7 mouse cellular contexts compared by ENCODE assay signal in genomic region chr19:45045651-45046050, GRCm38 (mm10). TPM values are rescaled to one million over a fixed set of nuclear protein-coding genes. Genes with fewer than 3 reads are reported as not detected.
DNase-seq lines count a peak whose midpoint lies in the region; ATAC-seq and TF ChIP-seq lines count a peak whose summit lies in the region.

Pdzd7 (minus strand) TSS chr19:45045717.

- H3K27ac ChIP-seq in lung, postnatal 0 days (ENCODE audit: low read length), result peak within 1 kb of the TSS; percentile 99; the same call in 1 of the 2 replicates
- peak within 1 kb of the TSS; percentile 97; the same call in 1 of the 2 replicates for H3K27ac ChIP-seq in forebrain, embryonic 15.5 days (replicated peaks)
- H3K27ac ChIP-seq in limb, embryonic 14.5 days (replicated peaks; ENCODE audit: low read depth, low read length), result no peak within 1 kb of the TSS
- H3K27ac ChIP-seq in stomach, embryonic 15.5 days, result 0 out of 2 replicates have a peak within 1 kb of the TSS, but pooled peaks have one; percentile 95

- no peak for ATAC-seq in lung, postnatal 0 days
- ATAC-seq in forebrain, embryonic 15.5 days (replicated peaks), result no peak
- ATAC-seq in limb, embryonic 14.5 days (ENCODE audit: low FRiP score, low read depth), result no peak
- ATAC-seq in stomach, embryonic 15.5 days (ENCODE audit: insufficient read depth, low FRiP score, low read depth), result no peak

- 0 out of 2 replicates have a peak within 1 kb of the TSS, but pooled peaks have one; percentile 0 for H3K9ac ChIP-seq in lung, postnatal 0 days (replicated peaks; ENCODE audit: low read depth)
- peak within 1 kb of the TSS; percentile 67 for H3K9ac ChIP-seq in forebrain, embryonic 15.5 days (replicated peaks)
- peak within 1 kb of the TSS; percentile 59 for H3K9ac ChIP-seq in limb, embryonic 14.5 days (ENCODE audit: low read depth, low read length, severe bottlenecking)
- H3K9ac ChIP-seq in stomach, embryonic 15.5 days, result no peak within 1 kb of the TSS

- no peak for TF ChIP-seq CTCF in lung, postnatal 0 days (IDR thresholded peaks at IDR 0.05)

- H3K36me3 ChIP-seq in lung, postnatal 0 days (ENCODE audit: insufficient read depth, low read length), result 0 out of 2 replicates have a peak, but pooled peaks cover 6% of the 10 kb centered on the region
- H3K36me3 ChIP-seq in forebrain, embryonic 15.5 days, result peaks cover 5% of the 10 kb centered on the region
- 0 out of 2 replicates have a peak, but pooled peaks cover 2% of the 10 kb centered on the region for H3K36me3 ChIP-seq in limb, embryonic 14.5 days (ENCODE audit: control insufficient read depth, insufficient read depth, low read length)
- no peaks in the 10 kb centered on the region for H3K36me3 ChIP-seq in stomach, embryonic 15.5 days

- H3K4me3 ChIP-seq in lung, postnatal 0 days (ENCODE audit: low read depth, low read length), result peak within 1 kb of the TSS; percentile 57
- H3K4me3 ChIP-seq in forebrain, embryonic 15.5 days, result peak within 1 kb of the TSS; percentile 59
- H3K4me3 ChIP-seq in limb, embryonic 14.5 days (replicated peaks; ENCODE audit: low read length), result peak within 1 kb of the TSS; percentile 49
- peak within 1 kb of the TSS; percentile 54 for H3K4me3 ChIP-seq in stomach, embryonic 15.5 days (replicated peaks)

- H3K4me1 ChIP-seq in lung, postnatal 0 days (ENCODE audit: insufficient read depth, low read depth, low read length), result peaks cover 7% of the 10 kb centered on the region
- peaks cover 37% of the 10 kb centered on the region for H3K4me1 ChIP-seq in forebrain, embryonic 15.5 days
- peaks cover 25% of the 10 kb centered on the region for H3K4me1 ChIP-seq in limb, embryonic 14.5 days (ENCODE audit: control insufficient read depth, insufficient read depth, low read length)
- H3K4me1 ChIP-seq in stomach, embryonic 15.5 days, result peaks cover 30% of the 10 kb centered on the region

- no peaks in the 10 kb centered on the region for H3K9me3 ChIP-seq in lung, postnatal 0 days (ENCODE audit: low read length)
- H3K9me3 ChIP-seq in forebrain, embryonic 15.5 days, result no peaks in the 10 kb centered on the region
- H3K9me3 ChIP-seq in limb, embryonic 14.5 days (ENCODE audit: control insufficient read depth, low read length), result no peaks in the 10 kb centered on the region
- no peaks in the 10 kb centered on the region for H3K9me3 ChIP-seq in stomach, embryonic 15.5 days

- no peak for TF ChIP-seq POLR2A in limb, embryonic 14.5 days (IDR thresholded peaks at IDR 0.05; ENCODE audit: borderline replicate concordance, extremely low read depth, insufficient read depth, insufficient read length)

- H3K4me2 ChIP-seq in lung, postnatal 0 days (replicated peaks; ENCODE audit: low read depth, low read length), result peak within 1 kb of the TSS; percentile 67
- H3K4me2 ChIP-seq in forebrain, embryonic 15.5 days (replicated peaks), result peak within 1 kb of the TSS; percentile 64
- peak within 1 kb of the TSS; percentile 87 for H3K4me2 ChIP-seq in limb, embryonic 14.5 days (replicated peaks; ENCODE audit: low read depth, low read length, severe bottlenecking)
- H3K4me2 ChIP-seq in stomach, embryonic 15.5 days, result peak within 1 kb of the TSS; percentile 92

- TF ChIP-seq EP300 in lung, postnatal 0 days (IDR thresholded peaks at IDR 0.05), result no peak

- WGBS in lung, postnatal 0 days, result 78% methylated on average over 5 of the region's 5 CpGs
- 79% methylated on average over 5 of the region's 5 CpGs for WGBS in forebrain, embryonic 15.5 days
- WGBS in limb, embryonic 14.5 days, result 80% methylated on average over 5 of the region's 5 CpGs
- 77% methylated on average over 5 of the region's 5 CpGs for WGBS in stomach, embryonic 15.5 days

- no peak for DNase-seq in lung, postnatal 0 days (ENCODE audit: low spot score)
- no peak for DNase-seq in lung, postnatal 25 days (ENCODE audit: low spot score)
- no peak for DNase-seq in limb, embryonic 14.5 days (ENCODE audit: low spot score)
- DNase-seq in cerebellum, adult 11 months, result no peak
- no peak for DNase-seq in gastrocnemius, adult 8-10 months (ENCODE audit: low spot score in 2 of 2)

- peaks cover 17% of the 10 kb centered on the region; the same call in 1 of the 2 replicates for H3K27me3 ChIP-seq in lung, postnatal 0 days (replicated peaks; ENCODE audit: insufficient read depth, low read length)
- peaks cover 8% of the 10 kb centered on the region for H3K27me3 ChIP-seq in forebrain, embryonic 15.5 days
- H3K27me3 ChIP-seq in limb, embryonic 14.5 days (ENCODE audit: control insufficient read depth, insufficient read depth, low read length), result peaks cover 20% of the 10 kb centered on the region
- H3K27me3 ChIP-seq in stomach, embryonic 15.5 days (replicated peaks), result peaks cover 18% of the 10 kb centered on the region

RNA-seq across cellular contexts. Expression of gene Pdzd7, which starts in this region (rescaled TPM):
- polyA plus RNA-seq in lung, postnatal 0 days (2015; fragmentation: Nextera tagmentation; extraction: Ambion mirVana), result 0.12 and 0.13 TPM in 2 replicates
- polyA plus RNA-seq in forebrain, embryonic 15.5 days (2015; fragmentation: Nextera tagmentation; extraction: Ambion mirVana), result 1.7 and 2.2 TPM in 2 replicates
- 0.85 and 0.99 TPM in 2 replicates for polyA plus RNA-seq in limb, embryonic 14.5 days (2012; rRNA removed)
- polyA plus RNA-seq in limb, embryonic 14.5 days (2014; fragmentation: Nextera tagmentation; extraction: Ambion mirVana), result 0.26 and 0.47 TPM in 2 replicates
- polyA plus RNA-seq in stomach, embryonic 15.5 days (2015; fragmentation: Nextera tagmentation; extraction: Ambion mirVana), result 0.27 and 0.33 TPM in 2 replicates
- total RNA-seq in gastrocnemius, adult 8-10 months (2022), result 1 to 10 TPM; 2.9 to 5.4 (median 4.1) TPM
